In genomic region chr19:57128037-57128436, GRCm38 (mm10) we compare ENCODE assay signal across 30 mouse cellular contexts.
DNase-seq lines count a peak whose midpoint lies in the region; ATAC-seq and TF ChIP-seq lines count a peak whose summit lies in the region.
"Had no signal": no experiment of that assay in that cellular context is flagged by ENCODE, and none has a peak within 500 bp of the region (broad histone marks: within the 10 kb centered on the region; RNA-seq: fewer than 3 reads in every experiment).

No protein-coding gene starts in this region.

- H3K4me3 ChIP-seq in gastrocnemius, adult 2 months: no peak overlapping the region
- no peak overlapping the region for H3K4me3 ChIP-seq in thymus, adult 2 months (ENCODE audit: control insufficient read depth, insufficient read depth, low read length)
- H3K4me3 ChIP-seq in limb, embryonic 13.5 days: no peak overlapping the region
- H3K4me3 ChIP-seq in stomach, postnatal 0 days (ENCODE audit: low read depth, low read length): no peak overlapping the region
- H3K4me3 ChIP-seq: forebrain, embryonic 12.5 days; heart, embryonic 13.5 days; left cerebral cortex, adult 2 months; liver, embryonic 15.5 days; lung, embryonic 15.5 days; megakaryocyte, embryonic 14.5 days; midbrain, embryonic 15.5 days; neural tube, embryonic 13.5 days had no signal

- H3K27me3 ChIP-seq in thymus, adult 2 months (ENCODE audit: control insufficient read depth, insufficient read depth, low read length): no peaks in the 10 kb centered on the region
- H3K27me3 ChIP-seq in limb, embryonic 13.5 days: no peaks in the 10 kb centered on the region
- no peaks in the 10 kb centered on the region for H3K27me3 ChIP-seq in stomach, postnatal 0 days (ENCODE audit: control insufficient read depth, insufficient read depth, low read length)
- H3K27me3 ChIP-seq: CH12.LX; heart, embryonic 13.5 days; liver, embryonic 15.5 days; lung, embryonic 15.5 days; midbrain, embryonic 15.5 days; neural tube, embryonic 13.5 days; Patski had no signal

- DNase-seq in gastrocnemius, adult 2 months: peak; percentile 14
- no peak for DNase-seq in gastrocnemius, postnatal 36 days
- DNase-seq in thymus, adult 2 months: no peak
- no peak for DNase-seq in thymus, postnatal 0 days (ENCODE audit: low spot score)
- peak; percentile 34 for DNase-seq in stomach, postnatal 0 days (ENCODE audit: low spot score)
- no peak for DNase-seq in heart, postnatal 25 days (ENCODE audit: low spot score)
- DNase-seq in left cerebral cortex, adult 9 months (ENCODE audit: low spot score in 2 of 2): no peak
- DNase-seq: adrenal gland, postnatal 36 days; cerebellum, adult 18-20 months; cerebellum, postnatal 25 days; heart, postnatal 36 days; kidney, adult 2 months; lung, postnatal 36 days; right cerebral cortex, adult 18-20 months; right cerebral cortex, postnatal 4 days; thymus, postnatal 14 days had no signal

- H3K9me3 ChIP-seq in limb, embryonic 13.5 days: no peaks in the 10 kb centered on the region
- no peaks in the 10 kb centered on the region for H3K9me3 ChIP-seq in stomach, postnatal 0 days (ENCODE audit: control insufficient read depth, low read length)
- H3K9me3 ChIP-seq: forebrain, embryonic 12.5 days; G1E; heart, embryonic 13.5 days; liver, embryonic 15.5 days; lung, embryonic 15.5 days; megakaryocyte, embryonic 14.5 days; midbrain, embryonic 15.5 days; neural tube, embryonic 13.5 days had no signal

- intact Hi-C loops in gastrocnemius, adult 2 months (cut with DNase I): no loop called here
- intact Hi-C loops in gastrocnemius, postnatal 36 days (cut with DNase I): no loop called here
- intact Hi-C loops in heart, postnatal 25 days (cut with DNase I): no loop called here

- H3K4me1 ChIP-seq in thymus, adult 2 months (replicated peaks; ENCODE audit: control insufficient read depth, insufficient read depth, low read length): peaks cover 75% of the 10 kb centered on the region
- peaks cover 22% of the 10 kb centered on the region for H3K4me1 ChIP-seq in limb, embryonic 13.5 days
- peaks cover 5% of the 10 kb centered on the region; the same call in 1 of the 2 replicates for H3K4me1 ChIP-seq in stomach, postnatal 0 days (replicated peaks; ENCODE audit: control insufficient read depth, insufficient read depth)

- peak; percentile 28; the same call in 1 of the 2 replicates for ATAC-seq in limb, embryonic 13.5 days (ENCODE audit: low FRiP score, low read depth)
- ATAC-seq in stomach, postnatal 0 days (ENCODE audit: low FRiP score, low TSS enrichment): no peak; the same call in 1 of the 2 replicates
- ATAC-seq: midbrain, embryonic 15.5 days; Patski had no signal

- peak; percentile 90 for TF ChIP-seq EP300 in stomach, postnatal 0 days (optimal IDR thresholded peaks at IDR 0.05)

- no peak overlapping the region for H3K4me2 ChIP-seq in limb, embryonic 13.5 days (replicated peaks)
- 0 out of 2 replicates have a peak overlapping the region, but pooled peaks have one; percentile 8 for H3K4me2 ChIP-seq in stomach, postnatal 0 days (replicated peaks; ENCODE audit: low read depth)
- H3K4me2 ChIP-seq: forebrain, embryonic 12.5 days; heart, embryonic 13.5 days; hindbrain, embryonic 14.5 days; liver, embryonic 15.5 days; lung, embryonic 15.5 days; midbrain, embryonic 15.5 days; neural tube, embryonic 13.5 days had no signal

- 0 out of 2 replicates have a peak overlapping the region, but pooled peaks have one; percentile 24 for H3K27ac ChIP-seq in gastrocnemius, adult 2 months
- H3K27ac ChIP-seq in thymus, adult 2 months (ENCODE audit: control insufficient read depth, insufficient read depth, low read length): peak overlapping the region; percentile 5
- H3K27ac ChIP-seq in limb, embryonic 13.5 days: no peak overlapping the region
- H3K27ac ChIP-seq in stomach, postnatal 0 days (replicated peaks): peak overlapping the region; percentile 73; the same call in 1 of the 2 replicates
- H3K27ac ChIP-seq: forebrain, embryonic 12.5 days; heart, embryonic 13.5 days; hindbrain, embryonic 14.5 days; kidney, postnatal 0 days; left cerebral cortex, adult 2 months; liver, embryonic 15.5 days; lung, embryonic 15.5 days; midbrain, embryonic 15.5 days; neural tube, embryonic 13.5 days had no signal

- H3K36me3 ChIP-seq in thymus, adult 2 months (ENCODE audit: control insufficient read depth, insufficient read depth, low read length): no peaks in the 10 kb centered on the region
- no peaks in the 10 kb centered on the region for H3K36me3 ChIP-seq in limb, embryonic 13.5 days
- H3K36me3 ChIP-seq in stomach, postnatal 0 days (ENCODE audit: control insufficient read depth, insufficient read depth, low read length): no peaks in the 10 kb centered on the region
- H3K36me3 ChIP-seq: forebrain, embryonic 12.5 days; G1E; liver, embryonic 15.5 days; lung, embryonic 15.5 days; midbrain, embryonic 15.5 days; neural tube, embryonic 13.5 days had no signal

- WGBS in thymus, adult 2 months: 80% methylated on average over 6 of the region's 6 CpGs
- 64% methylated on average over 6 of the region's 6 CpGs for WGBS in limb, embryonic 13.5 days
- WGBS in stomach, postnatal 0 days: 63% methylated on average over 6 of the region's 6 CpGs

- TF ChIP-seq CTCF in gastrocnemius, adult 2 months (IDR thresholded peaks at IDR 0.05): no peak
- no peak for TF ChIP-seq CTCF in thymus, adult 2 months (IDR thresholded peaks at IDR 0.05; ENCODE audit: borderline replicate concordance, control insufficient read depth, extremely low read depth, insufficient read depth, low read length, poor library complexity)
- no peak for TF ChIP-seq CTCF in stomach, postnatal 0 days (IDR thresholded peaks at IDR 0.05; ENCODE audit: low read depth)

- H3K9ac ChIP-seq in limb, embryonic 13.5 days: no peak overlapping the region
- H3K9ac ChIP-seq in stomach, postnatal 0 days (ENCODE audit: low read length): no peak overlapping the region
- H3K9ac ChIP-seq: forebrain, embryonic 12.5 days; heart, embryonic 13.5 days; hindbrain, embryonic 14.5 days; liver, embryonic 15.5 days; lung, embryonic 15.5 days; midbrain, embryonic 15.5 days; neural tube, embryonic 13.5 days had no signal

- no peak for TF ChIP-seq POLR2A in thymus, adult 2 months (IDR thresholded peaks at IDR 0.05; ENCODE audit: control insufficient read depth, extremely low read depth, insufficient read depth, low read length, poor library complexity)

Comparison
In these comparisons a context has a peak if more than half of its experiments do, and no peak if none do; other contexts are left out.
1. DNase-seq: peak in gastrocnemius, adult 2 months (single experiment) and stomach, postnatal 0 days (single experiment); none in gastrocnemius, postnatal 36 days (0 of 2), thymus, adult 2 months (single experiment), thymus, postnatal 0 days (single experiment), heart, postnatal 25 days (single experiment) and left cerebral cortex, adult 9 months (0 of 2).